ENCODE assay signal across 8 mouse cellular contexts in genomic region chr9:98954391-98955102, GRCm38 (mm10). TPM values are rescaled to one million over a fixed set of nuclear protein-coding genes. Genes with fewer than 3 reads are reported as not detected.
DNase-seq lines count a peak whose midpoint lies in the region; ATAC-seq and TF ChIP-seq lines count a peak whose summit lies in the region.

No protein-coding gene starts in this region.

- H3K36me3 ChIP-seq in heart, embryonic 12.5 days = no peaks in the 10 kb centered on the region
- no peaks in the 10 kb centered on the region for H3K36me3 ChIP-seq in hindbrain, embryonic 15.5 days
- no peaks in the 10 kb centered on the region for H3K36me3 ChIP-seq in myocyte (ENCODE audit: control insufficient read depth, insufficient read depth)

- TF ChIP-seq CTCF in cortical plate, adult 2 months (IDR thresholded peaks at IDR 0.05; ENCODE audit: extremely low read depth, insufficient read depth, low read length) = no peak

- peak overlapping the region; percentile 34 for H3K9ac ChIP-seq in heart, embryonic 12.5 days
- no peak overlapping the region for H3K9ac ChIP-seq in hindbrain, embryonic 15.5 days

- no peak for ATAC-seq in heart, embryonic 12.5 days (ENCODE audit: insufficient number of reproducible peaks, low FRiP score)
- ATAC-seq in hindbrain, embryonic 15.5 days (ENCODE audit: low FRiP score, low read depth) = peak; percentile 13; the same call in 1 of the 2 replicates
- no peak for ATAC-seq in monocyte, adult 5-6 weeks (replicated peaks; ENCODE audit: insufficient number of reproducible peaks, low FRiP score, low TSS enrichment, poor library complexity, severe bottlenecking)

- peaks cover 86% of the 10 kb centered on the region for H3K27me3 ChIP-seq in heart, embryonic 12.5 days (replicated peaks)
- peaks cover 61% of the 10 kb centered on the region for H3K27me3 ChIP-seq in hindbrain, embryonic 15.5 days
- H3K27me3 ChIP-seq in myocyte (ENCODE audit: control insufficient read depth, insufficient read depth, insufficient read length) = peaks cover 79% of the 10 kb centered on the region

- H3K4me1 ChIP-seq in heart, embryonic 12.5 days (replicated peaks) = peaks cover 39% of the 10 kb centered on the region
- H3K4me1 ChIP-seq in cortical plate, adult 2 months (ENCODE audit: control insufficient read depth, insufficient read depth, low read length) = no peaks in the 10 kb centered on the region
- peaks cover 36% of the 10 kb centered on the region for H3K4me1 ChIP-seq in hindbrain, embryonic 15.5 days (replicated peaks)

- TF ChIP-seq POLR2A in cortical plate, adult 2 months (IDR thresholded peaks at IDR 0.05; ENCODE audit: extremely low read depth, insufficient read depth, low read length) = no peak
- no peak for TF ChIP-seq POLR2A in myocyte (IDR thresholded peaks at IDR 0.05; ENCODE audit: insufficient read length, low read depth)

- no peak for DNase-seq in heart, adult 11 months
- DNase-seq in right cerebral cortex, adult 2 months (ENCODE audit: low spot score in 2 of 2) = no peak
- DNase-seq in spleen, postnatal 10 days (ENCODE audit: low spot score in 2 of 2) = no peak

- 1% methylated on average over 33 of the region's 33 CpGs for WGBS in heart, embryonic 12.5 days
- WGBS in hindbrain, embryonic 15.5 days = 2% methylated on average over 33 of the region's 33 CpGs

- peak overlapping the region; percentile 94 for H3K4me2 ChIP-seq in heart, embryonic 12.5 days
- peak overlapping the region; percentile 61 for H3K4me2 ChIP-seq in hindbrain, embryonic 15.5 days
- H3K4me2 ChIP-seq in myocyte (ENCODE audit: low read depth) = peak overlapping the region; percentile 48

- peak overlapping the region; percentile 54 for H3K4me3 ChIP-seq in heart, embryonic 12.5 days
- H3K4me3 ChIP-seq in cortical plate, adult 2 months (ENCODE audit: insufficient read depth, low read length) = no peak overlapping the region
- peak overlapping the region; percentile 37 for H3K4me3 ChIP-seq in hindbrain, embryonic 15.5 days
- no peak overlapping the region for H3K4me3 ChIP-seq in myocyte

- no peak overlapping the region for H3ac ChIP-seq in myocyte (ENCODE audit: control insufficient read depth, insufficient read length)

- H3K79me2 ChIP-seq in myocyte (ENCODE audit: control insufficient read depth, insufficient read depth) = no peaks in the 10 kb centered on the region

- H3K9me3 ChIP-seq in heart, embryonic 12.5 days (replicated peaks) = no peaks in the 10 kb centered on the region
- no peaks in the 10 kb centered on the region for H3K9me3 ChIP-seq in hindbrain, embryonic 15.5 days

- no peak overlapping the region for H3K27ac ChIP-seq in heart, embryonic 12.5 days (ENCODE audit: poor library complexity, severe bottlenecking)
- H3K27ac ChIP-seq in cortical plate, adult 2 months (ENCODE audit: insufficient read depth, low read length) = 0 out of 2 replicates have a peak overlapping the region, but pooled peaks have one; percentile 54
- 0 out of 2 replicates have a peak overlapping the region, but pooled peaks have one; percentile 32 for H3K27ac ChIP-seq in hindbrain, embryonic 15.5 days (replicated peaks)

TF ChIP-seq in myocyte, 11 proteins besides CTCF, POLR2A, EP300 and RAD21:
- TF ChIP-seq CEBPB (IDR thresholded peaks at IDR 0.05; ENCODE audit: insufficient read depth, poor library complexity, severe bottlenecking) = no peak
- no peak for TF ChIP-seq MYOG (IDR thresholded peaks at IDR 0.05; ENCODE audit: control insufficient read depth in 1 of 3, insufficient read depth in 1 of 3, insufficient read length in 2 of 3, low read depth in 2 of 3)
- TF ChIP-seq SRF (IDR thresholded peaks at IDR 0.05; ENCODE audit: control insufficient read depth, insufficient read length, low read depth) = no peak
- TF ChIP-seq REST (IDR thresholded peaks at IDR 0.05; ENCODE audit: insufficient read depth, insufficient read length) = no peak
- no peak for TF ChIP-seq E2F4 (IDR thresholded peaks at IDR 0.05; ENCODE audit: insufficient read depth)
- TF ChIP-seq POLR2AphosphoS2 (IDR thresholded peaks at IDR 0.05; ENCODE audit: insufficient read length, low read depth) = no peak
- no peak for TF ChIP-seq TCF12 (IDR thresholded peaks at IDR 0.05; ENCODE audit: insufficient read depth, poor library complexity, severe bottlenecking)
- TF ChIP-seq MAX (IDR thresholded peaks at IDR 0.05; ENCODE audit: low read depth) = no peak
- no peak for TF ChIP-seq USF1 (IDR thresholded peaks at IDR 0.05; ENCODE audit: low read depth)
- no peak for TF ChIP-seq TCF3 (IDR thresholded peaks at IDR 0.05; ENCODE audit: insufficient read length, low read depth)
- no peak for TF ChIP-seq MYOD1 (IDR thresholded peaks at IDR 0.05; ENCODE audit: control insufficient read depth in 1 of 3, insufficient read length in 2 of 3, low read depth in 2 of 3)

RNA-seq across cellular contexts. Expression of gene Foxl2, which starts 0.5 kb away (rescaled TPM):
- not detected in 2 replicates for polyA plus RNA-seq in heart, embryonic 12.5 days (2016; fragmentation: Nextera tagmentation; extraction: Ambion mirVana)
- polyA plus RNA-seq in cortical plate, adult 2 months (2012; rRNA removed) = 0.19 and 0.25 TPM in 2 replicates
- 0.64 and 0.87 TPM in 2 replicates for polyA plus RNA-seq in hindbrain, embryonic 15.5 days (2015; fragmentation: Nextera tagmentation; extraction: Ambion mirVana)
- 0.01 TPM for polyA plus RNA-seq in myocyte (2012; fragmentation: generic; extraction: Trizol)
- not detected in 3 replicates for total RNA-seq in monocyte, adult 5-6 weeks (2017)

RNA-seq across cellular contexts. Expression of gene Faim, which starts 31.6 kb away (rescaled TPM):
- polyA plus RNA-seq in heart, embryonic 12.5 days (2016; fragmentation: Nextera tagmentation; extraction: Ambion mirVana) = 34.6 and 35.7 TPM in 2 replicates
- polyA plus RNA-seq in cortical plate, adult 2 months (2012; rRNA removed) = 27.0 and 28.8 TPM in 2 replicates
- polyA plus RNA-seq in hindbrain, embryonic 15.5 days (2015; fragmentation: Nextera tagmentation; extraction: Ambion mirVana) = 108 and 112 TPM in 2 replicates
- 17.3 TPM for polyA plus RNA-seq in myocyte (2012; fragmentation: generic; extraction: Trizol)
- total RNA-seq in monocyte, adult 5-6 weeks (2017) = 131 to 158 TPM (median 133 TPM) in 3 replicates

RNA-seq across cellular contexts. Expression of gene 7420426K07Rik, which starts 51.6 kb away (rescaled TPM):
- not detected in 2 replicates for polyA plus RNA-seq in heart, embryonic 12.5 days (2016; fragmentation: Nextera tagmentation; extraction: Ambion mirVana)
- not detected in 2 replicates for polyA plus RNA-seq in cortical plate, adult 2 months (2012; rRNA removed)
- polyA plus RNA-seq in hindbrain, embryonic 15.5 days (2015; fragmentation: Nextera tagmentation; extraction: Ambion mirVana) = not detected in 2 replicates
- polyA plus RNA-seq in myocyte (2012; fragmentation: generic; extraction: Trizol) = not detected
- not detected in 3 replicates for total RNA-seq in monocyte, adult 5-6 weeks (2017)

Comparison
In these comparisons a context has a peak if more than half of its experiments do, and no peak if none do; other contexts are left out.
1. H3K4me3 ChIP-seq: peak in heart, embryonic 12.5 days (single experiment) and hindbrain, embryonic 15.5 days (single experiment); none in cortical plate, adult 2 months (single experiment) and myocyte (single experiment).
2. Peak in every context shown above with its lines, with median percentiles within 50 percentile points of each other: H3K4me2 ChIP-seq.